Mouse (Mus musculus) cerebellum, adult 2 months (tissue): ENCODE measurements at regions not wholly inside any gene's neighbourhood (a gene's known extent, or its start where the extent isn't known, plus 50 kb on each side); places are given as distances from the start of the nearest gene placed in this dataset.

Experiments used
- CTCF ChIP-seq: fragments of 200-500 bp; IDR thresholded peaks from 2 replicates; pipeline ENCODE4 v1.5.1; 2011; ENCODE audit warnings: low read depth, mild to moderate bottlenecking, control low read depth, low read length, moderate library complexity, borderline replicate concordance; ENCODE audit not compliant: insufficient read depth
- POLR2A ChIP-seq: fragments of 200-500 bp; IDR thresholded peaks from 2 replicates; pipeline ENCODE4 v1.6.1; 2011; ENCODE audit warnings: low read length, control low read depth, borderline replicate concordance; ENCODE audit not compliant: insufficient read depth

GRCm38 (mm10) chr8:109360081-109360715 is 133.6 kb upstream of the Pmfbp1 start:
- TF ChIP-seq CTCF (no peak), POLR2A (no peak)
